Mouse (Mus musculus) megakaryocyte-erythroid progenitor cell, adult 5-6 weeks (primary cell): ENCODE measurements around the gene Camta1. TPM values are rescaled to one million over a fixed set of nuclear protein-coding genes. Genes with fewer than 3 reads are reported as not detected.

ENCODE experiments used
- ATAC-seq: replicated peaks from 2 replicates; pipeline ENCODE4 v1.8.0; 2016; ENCODE audit warnings: mild to moderate bottlenecking, inconsistent platforms; ENCODE audit not compliant: severe bottlenecking, poor library complexity, low FRiP score, low TSS enrichment
- total RNA-seq, 2 experiments: library from RNA; stranded (forward) in 1 of 2; stranded (reverse) in 1 of 2; fragments of 200-1000, 215-1000 nt in 1 of 2; fragments of >200 nt in 1 of 2; fragmentation: Nextera tagmentation in 1 of 2; gene quantifications; 2 replicates each; pipeline ENCODE4 v1.2.3; 2014 to 2017

Camta1 gene
- total RNA-seq, 2 experiments from 2014 or later: 52.1 to 68.4 TPM

DNA sequence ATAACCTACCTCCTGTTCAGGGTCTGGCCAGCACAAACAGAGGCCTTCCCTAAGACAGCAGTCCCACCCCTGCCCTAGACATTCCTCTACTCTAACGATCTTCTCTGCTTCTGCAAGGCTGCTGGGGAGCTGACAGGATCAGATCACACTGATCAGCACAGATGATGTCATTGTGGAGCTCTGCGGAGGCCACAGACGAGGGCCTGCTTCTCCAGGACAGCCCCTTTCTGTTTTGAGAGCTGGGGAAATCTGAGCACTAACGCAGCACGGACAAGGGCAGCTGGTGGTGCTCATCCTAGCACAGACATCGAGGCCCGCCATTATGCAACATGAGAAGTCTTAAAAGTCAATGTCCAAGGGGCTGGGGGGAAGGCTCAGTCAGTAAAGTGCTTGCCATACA is 151.2 kb downstream of the Camta1 start:
- no peak for ATAC-seq

DNA sequence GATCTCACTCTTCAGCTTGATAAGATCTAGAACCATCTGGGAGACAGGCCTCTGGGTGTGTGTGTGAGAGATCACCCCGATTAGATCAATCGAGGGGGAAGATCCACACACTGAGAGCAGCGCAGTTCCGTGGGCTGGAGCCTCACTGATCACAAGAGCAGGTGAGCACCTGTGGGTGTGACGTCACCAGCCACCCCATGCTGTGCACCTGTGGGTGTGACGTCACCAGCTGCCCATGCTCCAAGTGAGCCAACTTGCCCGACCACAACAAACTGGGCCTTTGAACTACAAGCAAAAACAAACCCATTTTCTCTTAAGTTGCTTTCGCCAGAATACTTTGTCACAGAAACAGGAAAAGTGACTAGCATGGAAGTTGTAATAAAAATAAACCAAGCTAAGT is 152.4 kb downstream of the Camta1 start:
- ATAC-seq: no peak

DNA sequence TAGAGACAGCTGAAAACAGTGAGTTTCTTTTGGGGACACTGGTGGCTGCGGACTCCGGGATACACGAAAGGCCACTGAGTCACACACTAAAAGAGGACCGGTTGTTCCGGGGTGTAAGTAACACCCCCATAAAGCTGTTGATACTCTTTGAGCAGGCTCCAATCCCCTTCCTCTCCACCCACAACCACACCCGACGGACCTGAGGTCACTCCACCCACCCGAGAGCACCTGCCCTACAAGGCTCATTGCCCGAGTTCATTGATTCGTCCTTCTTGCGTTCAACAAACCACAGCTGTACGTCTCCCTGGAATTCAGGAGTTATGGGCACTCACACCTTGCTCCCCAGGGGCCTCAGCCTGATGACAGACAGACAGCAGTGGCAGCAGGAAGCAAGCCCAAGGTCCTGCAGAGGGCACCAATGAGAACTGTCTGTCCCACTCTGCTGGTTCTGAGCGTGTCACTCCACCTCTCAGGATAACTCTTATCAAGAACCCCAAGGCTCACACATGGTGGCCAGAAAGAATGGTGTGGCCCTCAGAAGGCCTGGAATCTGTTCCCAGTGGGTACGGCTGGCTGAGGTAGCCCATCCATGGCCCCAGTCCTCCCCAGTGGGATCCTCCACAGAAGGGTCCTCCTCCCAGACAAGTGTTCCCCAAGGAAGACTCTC is 158.5 kb downstream of the Camta1 start:
- ATAC-seq: peak; percentile 50; the same call in 1 of the 2 replicates

DNA sequence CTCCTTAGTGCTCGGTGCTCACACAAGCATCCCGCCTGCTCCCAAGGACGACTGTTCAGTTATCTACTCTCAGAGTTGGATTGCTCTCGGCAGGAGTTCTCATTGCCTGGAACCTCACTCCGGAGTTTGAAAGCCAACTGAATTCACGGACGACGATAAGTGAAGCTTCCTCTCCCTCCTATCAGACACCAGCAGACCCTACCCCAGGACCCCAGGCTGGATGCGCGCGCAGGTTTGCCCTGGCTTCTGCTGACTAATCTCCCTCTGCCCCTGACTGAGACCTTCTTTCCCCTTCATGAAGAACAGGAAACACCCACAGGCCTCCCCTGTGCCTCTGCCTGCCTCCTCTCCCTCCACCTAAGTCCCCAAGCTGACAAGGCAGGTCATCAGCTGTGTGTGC is 159.2 kb downstream of the Camta1 start:
- ATAC-seq: no peak

DNA sequence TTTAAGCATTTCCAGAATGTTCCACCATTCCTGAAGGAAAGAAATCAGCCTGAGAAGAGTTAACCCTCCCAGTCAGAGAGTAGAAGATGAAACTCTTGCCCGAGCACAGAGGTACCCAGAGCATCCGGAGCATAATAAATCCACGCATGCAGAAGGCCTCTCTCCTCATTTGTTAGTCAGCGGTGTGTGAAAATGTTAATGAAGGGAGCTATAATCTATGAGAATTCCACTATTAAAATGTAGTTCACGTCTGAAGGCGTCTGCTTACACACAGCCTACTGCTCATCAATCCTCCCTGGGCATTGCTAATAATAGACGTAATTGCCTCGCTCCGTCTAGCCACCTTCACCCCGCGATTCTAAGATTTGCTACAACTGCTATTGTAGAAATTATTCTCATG is 165.7 kb downstream of the Camta1 start:
- ATAC-seq: no peak

DNA sequence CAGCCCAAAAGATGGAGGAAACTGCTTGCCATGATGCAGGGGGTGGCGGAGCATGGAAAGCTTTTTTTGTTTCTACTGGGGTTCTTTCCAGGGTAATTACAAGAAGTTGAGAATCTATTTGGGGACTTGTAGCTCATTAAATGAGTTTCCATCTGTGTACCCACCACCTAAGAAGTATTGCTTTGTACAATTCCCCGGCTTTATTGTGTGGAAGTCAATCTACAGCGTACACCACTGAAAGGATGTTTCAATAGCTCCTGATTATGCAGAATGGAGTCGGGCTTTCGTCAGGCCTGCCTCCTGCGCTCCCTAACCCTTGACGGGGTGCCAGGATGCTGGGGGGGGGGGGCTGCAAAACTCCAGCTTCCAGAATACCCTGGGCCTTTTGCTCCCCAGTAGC is 167.1 kb downstream of the Camta1 start:
- no peak for ATAC-seq

DNA sequence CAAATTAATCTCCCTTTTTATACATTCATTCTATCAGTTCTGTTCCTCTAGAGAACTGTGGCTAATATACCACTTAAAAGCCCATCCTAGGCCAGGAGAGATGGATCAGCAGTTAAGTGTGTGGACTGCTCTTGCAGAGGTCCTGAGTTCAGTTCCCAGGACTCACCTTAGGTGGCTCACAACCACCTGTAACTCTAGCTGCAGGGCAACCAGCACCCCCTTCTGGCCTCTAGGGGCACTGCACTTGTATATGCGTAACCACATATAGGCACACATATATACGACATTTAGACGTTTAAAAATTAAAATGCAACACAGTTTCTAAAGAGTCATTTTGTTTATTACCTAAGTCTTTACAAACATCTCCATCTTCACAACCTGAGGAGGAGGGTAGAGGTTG is 167.6 kb downstream of the Camta1 start:
- ATAC-seq: no peak

DNA sequence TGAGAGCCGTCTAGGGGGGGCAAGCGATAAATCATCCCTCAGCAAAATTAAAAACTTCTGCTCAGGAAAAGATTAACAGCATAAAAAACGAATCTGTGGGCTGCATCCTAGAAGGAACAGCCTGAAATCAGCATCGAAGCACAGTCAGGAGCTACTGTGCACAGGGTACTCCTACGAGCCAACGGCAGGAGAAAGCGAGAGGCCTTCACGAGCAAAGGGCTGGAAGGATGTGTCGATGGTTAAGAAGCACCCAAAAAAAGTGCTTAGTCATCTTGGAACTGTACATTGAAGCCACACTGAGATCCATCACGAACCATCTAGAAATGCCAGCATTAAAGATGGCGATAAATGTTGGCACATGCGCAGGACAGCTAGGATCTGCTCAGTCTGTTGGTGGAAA is 171.6 kb downstream of the Camta1 start:
- ATAC-seq: no peak

DNA sequence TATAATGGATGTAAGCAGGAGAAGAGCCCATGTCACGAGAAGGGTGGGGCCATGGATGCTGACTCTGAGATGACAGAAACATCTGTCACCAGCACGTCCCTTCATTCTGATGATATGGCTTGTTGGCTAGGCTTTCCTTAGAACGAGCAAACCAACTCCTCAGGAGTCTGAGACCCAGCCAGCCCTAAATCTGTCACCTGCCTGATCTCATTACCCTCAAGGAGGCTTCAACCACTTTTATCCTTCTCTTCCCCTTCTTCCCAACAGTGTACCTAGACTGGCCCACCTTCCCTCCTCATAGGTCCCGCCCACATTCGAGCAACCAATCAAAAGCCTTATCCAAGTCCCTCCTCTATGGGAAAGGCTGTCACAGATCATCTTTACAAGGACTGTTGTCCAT is 173.5 kb downstream of the Camta1 start:
- ATAC-seq: no peak

DNA sequence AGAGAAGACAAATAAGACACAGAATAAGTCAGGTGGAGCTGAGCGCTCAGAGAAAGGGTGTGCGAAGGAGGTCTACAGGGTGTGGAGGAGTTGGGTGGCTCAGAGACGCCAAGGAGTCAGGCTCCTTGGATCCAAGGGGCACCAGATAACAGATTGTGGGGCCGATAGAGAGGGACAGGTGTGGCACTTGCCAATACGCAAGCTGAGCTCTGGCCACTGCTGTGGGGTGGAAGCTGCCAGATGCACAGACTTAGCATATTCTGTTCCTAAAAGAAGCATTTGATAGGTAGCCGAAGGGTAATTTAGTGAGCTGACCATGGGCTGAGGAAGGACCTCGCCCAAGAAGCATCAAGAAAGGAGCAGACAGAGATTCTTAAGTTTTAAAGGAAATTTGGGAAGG is 177.1 kb downstream of the Camta1 start:
- ATAC-seq: no peak

DNA sequence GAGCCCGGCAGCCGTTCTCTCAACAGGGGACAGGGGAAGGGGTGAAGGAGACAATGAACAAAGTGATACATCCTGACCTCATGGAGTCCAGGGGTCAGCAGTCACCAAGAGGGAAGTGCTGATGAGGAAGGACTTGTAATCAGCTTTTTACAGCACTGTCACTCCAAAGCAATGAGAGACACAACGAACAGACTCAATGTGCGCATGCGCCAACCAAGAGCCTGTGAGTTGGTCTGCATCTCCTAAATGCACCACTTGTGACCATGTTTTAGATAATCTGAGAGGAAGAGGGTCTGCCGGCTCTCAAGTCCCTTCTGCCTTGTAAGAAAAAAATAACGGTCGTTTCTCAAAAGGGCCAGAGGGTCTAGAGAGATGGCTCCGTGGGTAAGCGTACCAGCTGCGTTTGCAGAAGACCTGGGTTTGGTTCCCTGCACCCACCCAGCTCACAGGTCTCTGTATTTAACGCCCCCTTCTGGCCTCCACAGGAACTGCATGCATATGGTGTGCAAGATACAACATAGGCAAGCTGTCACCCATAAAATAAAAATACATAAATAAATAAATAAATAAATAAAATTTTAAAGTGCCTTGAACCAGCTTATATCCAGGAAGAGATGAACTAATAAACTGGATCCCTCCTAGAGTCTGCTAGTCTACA is 178.7 kb downstream of the Camta1 start:
- ATAC-seq: no peak

DNA sequence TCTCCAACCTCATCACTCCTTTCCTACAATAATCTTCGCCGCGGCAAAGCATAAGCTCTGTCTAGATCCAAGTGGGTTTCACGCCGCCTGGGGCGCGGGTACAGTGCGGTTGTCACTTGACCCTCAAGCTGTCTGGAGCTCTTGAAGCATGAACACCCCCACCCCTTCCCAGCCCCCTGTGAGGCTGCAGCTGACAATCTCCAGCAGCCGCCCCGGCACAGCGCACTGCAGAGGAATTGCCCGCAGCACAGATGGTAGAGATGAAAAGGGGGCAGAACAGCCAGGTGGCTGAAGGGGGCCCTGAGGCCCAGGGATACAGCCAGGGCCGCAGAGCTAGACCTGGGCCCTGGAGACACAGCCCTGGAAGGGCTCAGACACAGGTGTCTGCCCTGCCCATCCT is 189.2 kb downstream of the Camta1 start:
- ATAC-seq: no peak

DNA sequence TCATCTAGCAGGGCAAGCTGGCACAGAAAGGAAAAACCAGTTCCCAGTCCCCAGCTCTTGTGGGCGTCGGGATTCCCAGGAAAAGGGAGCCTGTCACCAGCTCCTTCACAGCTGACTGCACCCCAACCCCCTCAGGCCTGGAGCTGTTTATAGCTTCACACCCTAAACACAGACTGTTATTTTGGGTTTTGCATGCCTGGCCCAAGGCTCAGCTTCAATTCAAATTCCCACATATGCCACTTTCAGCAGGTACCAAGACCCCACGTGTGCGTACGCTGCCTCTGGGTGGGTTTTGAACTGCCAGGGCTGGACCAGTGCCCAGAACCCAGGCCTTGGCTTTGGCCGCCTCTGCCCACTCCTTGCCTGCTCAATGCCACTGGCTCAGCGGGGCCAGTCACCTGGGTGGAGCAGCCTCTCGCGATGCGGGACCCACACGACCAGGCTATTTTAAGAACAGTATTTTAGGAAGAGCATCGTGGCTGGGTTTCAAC is 195.2 kb downstream of the Camta1 start:
- ATAC-seq: no peak

DNA sequence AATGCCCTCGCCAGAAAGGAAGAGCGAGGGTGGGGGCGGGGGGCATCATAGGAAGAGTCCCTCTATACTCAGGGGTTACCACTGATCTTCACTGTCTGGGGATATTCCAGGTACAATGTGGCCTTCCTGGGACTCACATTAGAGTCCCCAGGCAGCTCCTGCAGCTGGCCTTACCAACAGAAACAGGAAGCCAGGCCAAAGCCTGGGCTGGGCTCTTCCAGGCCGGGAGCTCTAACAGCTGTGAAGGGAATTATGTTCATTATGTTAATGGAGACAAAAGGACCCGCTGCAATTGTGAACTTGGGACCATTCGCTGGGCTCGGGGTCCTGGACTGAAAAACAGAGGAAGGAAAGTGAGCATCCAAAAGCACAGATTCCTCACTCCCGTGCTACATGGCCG is 200.2 kb downstream of the Camta1 start:
- ATAC-seq: no peak

DNA sequence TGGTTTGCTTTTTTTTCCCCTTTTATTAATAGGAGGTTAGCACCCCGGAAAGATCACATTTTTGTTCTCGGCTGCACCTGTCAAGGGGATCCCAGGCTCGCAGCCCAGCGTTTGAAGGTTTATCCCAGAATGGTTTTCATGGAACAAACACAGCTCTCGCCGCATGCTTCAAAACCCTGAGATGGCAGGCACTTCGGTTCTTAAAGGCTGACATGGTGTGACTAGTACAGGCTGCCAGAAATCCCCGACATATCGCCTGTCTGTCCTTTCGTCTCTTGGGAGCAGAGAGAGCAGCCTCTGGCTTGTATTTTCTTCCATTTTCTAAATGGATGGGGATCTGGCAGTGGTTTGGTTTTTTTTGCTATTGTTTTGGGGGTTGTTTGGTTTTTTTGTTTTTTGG is 205.2 kb downstream of the Camta1 start:
- ATAC-seq: no peak

DNA sequence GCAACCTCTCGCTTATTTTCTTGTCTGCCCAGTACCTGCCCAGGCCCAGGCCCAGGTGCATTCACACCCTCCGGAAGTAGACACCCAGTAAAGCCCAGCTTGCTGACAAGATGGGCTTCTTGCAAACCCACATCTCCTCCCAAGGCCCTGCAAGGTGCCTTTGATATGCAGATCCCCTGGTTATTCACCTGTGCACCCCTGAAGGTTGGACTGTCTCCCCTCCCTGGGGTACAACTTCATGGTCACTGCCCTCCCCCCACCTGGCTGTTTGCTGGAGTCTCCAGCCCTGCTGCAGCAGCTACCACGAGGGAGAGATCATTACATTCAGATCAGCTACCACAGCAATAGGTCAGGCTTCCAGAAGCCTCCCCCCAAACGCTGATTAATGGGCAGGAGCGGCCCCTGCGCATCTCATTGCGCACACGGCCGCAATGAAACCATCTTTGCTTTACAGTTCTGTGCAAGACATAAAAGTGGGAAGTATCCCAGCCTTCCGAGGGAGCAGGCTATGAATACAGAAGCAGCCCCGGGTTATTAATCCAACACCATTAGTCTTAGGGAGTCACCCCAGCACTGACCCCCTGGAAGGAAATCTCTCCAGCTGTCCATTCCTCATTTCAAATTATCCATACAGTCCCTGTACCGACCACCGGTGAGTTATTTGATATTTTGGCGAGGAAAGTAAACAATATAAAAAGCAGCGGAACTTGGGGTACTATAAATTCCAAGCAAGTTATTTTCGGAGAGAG is 205.9 kb downstream of the Camta1 start:
- ATAC-seq: no peak

DNA sequence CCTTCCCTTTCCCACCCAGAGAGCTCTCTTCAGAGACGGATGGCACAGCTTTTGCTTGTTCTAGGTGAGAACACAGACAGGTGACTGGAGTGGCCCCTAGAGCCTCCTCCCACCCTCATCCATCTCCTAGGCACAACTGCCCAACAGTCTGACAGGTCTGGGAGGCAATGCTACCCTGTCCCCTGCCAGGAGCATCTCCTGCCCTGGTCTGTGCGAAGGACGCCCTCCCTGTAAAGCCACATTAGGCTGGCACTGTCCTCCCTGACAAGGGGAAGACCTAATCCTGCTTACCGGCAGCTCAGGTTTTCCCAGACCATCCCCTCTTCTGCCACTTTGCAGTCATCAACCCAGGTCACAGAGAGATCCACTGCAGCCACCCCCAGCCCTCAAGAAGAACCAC is 206.4 kb downstream of the Camta1 start:
- ATAC-seq: no peak

DNA sequence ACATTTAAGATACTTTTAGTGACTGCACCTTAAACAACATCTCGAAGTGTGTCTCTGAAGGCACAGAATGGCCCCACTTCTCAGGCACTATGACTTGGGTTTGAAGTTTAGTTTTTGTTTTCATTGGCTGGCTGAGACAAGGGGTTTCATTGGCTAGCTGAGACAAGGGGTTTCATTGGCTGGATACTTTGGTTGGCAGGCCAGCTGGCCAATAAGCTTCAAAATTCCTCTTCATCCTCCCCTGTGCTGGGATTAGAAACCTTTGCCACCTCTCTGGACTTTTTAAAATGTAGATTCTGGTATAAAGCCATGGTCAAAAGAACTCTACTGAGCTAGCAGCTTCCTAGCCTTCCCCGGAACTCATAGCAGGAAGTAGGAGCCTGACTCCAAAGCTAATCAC is 219.3 kb downstream of the Camta1 start:
- ATAC-seq: no peak

DNA sequence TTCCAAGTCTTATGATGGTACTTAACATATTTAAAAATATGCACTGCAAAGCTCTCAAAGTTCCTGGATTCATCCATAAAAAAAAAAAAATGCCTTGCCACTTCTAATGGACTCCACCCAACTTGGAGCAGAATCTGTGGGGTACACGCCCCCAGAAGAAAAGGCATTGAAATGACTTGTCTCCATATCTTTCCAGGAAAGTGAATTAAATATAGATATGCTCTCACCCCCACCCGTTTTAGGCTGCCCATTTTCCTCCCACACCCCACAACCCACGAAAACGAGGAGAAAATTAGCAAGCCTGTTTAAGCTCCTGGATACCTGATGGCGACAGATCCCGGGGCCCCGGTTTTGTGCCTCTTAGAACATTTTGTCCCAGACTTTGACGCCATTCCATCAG is 220.7 kb downstream of the Camta1 start:
- no peak for ATAC-seq

DNA sequence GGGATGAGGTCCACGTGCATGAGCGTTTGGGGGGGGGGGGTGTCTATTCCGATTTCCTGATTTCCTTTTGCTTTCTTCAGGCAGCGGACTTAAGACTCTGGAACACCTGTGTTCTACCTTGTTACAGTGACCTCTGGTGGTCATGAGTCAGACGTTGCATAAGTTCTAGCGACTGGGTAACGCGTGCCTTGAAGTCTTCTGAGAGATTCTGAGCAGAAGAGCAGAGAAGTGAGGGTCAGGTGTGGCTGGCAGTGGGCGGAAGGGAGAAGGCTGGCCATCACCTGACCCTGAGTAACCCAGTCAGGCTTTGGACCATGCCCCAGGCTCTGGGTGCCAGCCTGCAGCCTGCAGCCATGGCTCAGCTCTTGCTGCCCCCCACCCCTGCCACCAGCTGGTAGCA is 222.7 kb downstream of the Camta1 start:
- no peak for ATAC-seq

DNA sequence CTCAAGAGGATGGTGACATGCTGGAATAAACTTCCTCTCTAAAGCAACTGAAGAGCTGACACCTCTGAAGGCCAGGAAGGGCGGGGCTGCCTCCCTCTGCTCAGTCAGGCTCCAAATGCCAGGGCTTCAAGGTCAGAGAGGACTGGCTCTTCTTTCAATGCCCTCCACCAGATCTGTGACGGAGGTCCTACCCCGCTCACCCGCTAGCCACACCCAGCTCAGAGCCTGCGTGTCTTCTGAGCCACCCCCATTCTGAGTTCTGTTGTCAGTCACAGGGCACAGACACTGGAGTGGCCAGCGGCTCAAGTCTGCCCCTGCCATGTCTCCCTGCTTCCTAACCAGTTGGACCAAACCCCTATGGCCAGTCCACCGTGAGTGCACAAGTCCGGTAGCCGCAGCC is 224.3 kb downstream of the Camta1 start:
- ATAC-seq: no peak
